Mouse (Mus musculus) C2C12 (cell line): ENCODE results near the gene Agpat2.

Experiments
- CEBPB ChIP-seq: IDR thresholded peaks from one replicate; pipeline ENCODE4 v1.6.1; 2011; ENCODE audit warnings: low read depth, mild to moderate bottlenecking, control low read depth, moderate library complexity
- CTCF ChIP-seq: IDR thresholded peaks from one replicate; pipeline ENCODE4 v1.5.1; 2011; ENCODE audit not compliant: control insufficient read depth, insufficient read depth, insufficient read length

GRCm38 (mm10) chr2:26578369-26578768, 25.8 kb downstream of the Agpat2 start:
- TF ChIP-seq CEBPB (no peak), CTCF (no peak)
